Mouse (Mus musculus): Measurements from ENCODE around the gene Cldn13.
A peak's percentile ranks its signal among the peaks of the same experiment; 100 is the strongest.
"Not testable (repeated sequence)": the region's sequence is repeated elsewhere in the genome, so short reads cannot be mapped to it uniquely, and the experiment has no call there.

DNA sequence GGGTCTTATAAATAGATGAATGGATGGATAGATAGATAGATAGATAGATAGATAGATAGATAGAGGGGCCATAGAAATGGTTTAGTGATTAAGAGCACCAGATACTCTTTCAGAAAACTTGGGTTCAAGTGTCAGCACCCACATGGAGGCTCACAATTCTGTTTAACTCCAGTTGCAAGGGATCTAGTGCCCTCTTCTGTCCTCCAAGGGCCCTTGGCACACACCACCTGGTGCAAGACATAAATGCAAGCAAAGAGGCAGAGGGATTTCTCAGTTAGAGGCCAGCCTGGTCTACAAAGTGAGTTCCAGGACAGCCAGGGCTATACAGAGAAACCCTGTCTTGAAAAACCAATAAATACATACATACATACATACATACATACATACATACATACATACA, 49.3 kb upstream of the Cldn13 start:
- peak; percentile 30 for TF ChIP-seq CTCF (IDR thresholded peaks at IDR 0.05; ENCODE audit: low read depth)
- TF ChIP-seq EP300 (IDR thresholded peaks at IDR 0.05; ENCODE audit: low read depth), result not testable (repeated sequence)

Measured in liver, postnatal 0 days (tissue).